Mouse (Mus musculus) midbrain, embryonic 15.5 days (tissue): ENCODE results near the gene Ankrd13d. TPM values are rescaled to one million over a fixed set of nuclear protein-coding genes. Genes with fewer than 3 reads are reported as not detected.

Experiments used
- ATAC-seq: fragments of 200-750 bp; cut with Nextera tagmentation; replicated peaks from 2 replicates; pipeline ENCODE4 v1.8.0; 2017; ENCODE audit warnings: moderate TSS enrichment
- H3K27ac ChIP-seq: fragments of 300-500 bp; sonication (generic); 2 replicates; pipeline ENCODE4 v1.5.1; 2015; ENCODE audit warnings: mild to moderate bottlenecking, inconsistent platforms
- H3K27me3 ChIP-seq: fragments of 300-500 bp; sonication (generic); replicated peaks from 2 replicates; pipeline ENCODE4 v1.6.1; 2015; ENCODE audit warnings: inconsistent platforms
- H3K36me3 ChIP-seq: fragments of 300-500 bp; sonication (generic); replicated peaks from 2 replicates; pipeline ENCODE4 v1.6.1; 2015; ENCODE audit warnings: inconsistent platforms
- H3K4me1 ChIP-seq: fragments of 300-500 bp; sonication (generic); 2 replicates; pipeline ENCODE4 v1.6.1; 2015; ENCODE audit warnings: inconsistent platforms
- H3K4me2 ChIP-seq: fragments of 300-500 bp; sonication (generic); 2 replicates; pipeline ENCODE4 v1.6.1; 2015; ENCODE audit warnings: inconsistent platforms, mild to moderate bottlenecking, moderate library complexity
- H3K4me3 ChIP-seq: fragments of 300-500 bp; sonication (generic); 2 replicates; pipeline ENCODE4 v1.5.1; 2015; ENCODE audit warnings: mild to moderate bottlenecking, inconsistent platforms
- H3K9ac ChIP-seq: fragments of 300-500 bp; sonication (generic); 2 replicates; pipeline ENCODE4 v1.6.1; 2015; ENCODE audit warnings: mild to moderate bottlenecking, inconsistent platforms
- H3K9me3 ChIP-seq: fragments of 300-500 bp; sonication (generic); 2 replicates; pipeline ENCODE4 v1.6.1; 2016; ENCODE audit warnings: inconsistent platforms
- WGBS: fragments of 180-500 bp; shearing (Covaris S2); methylation state at CpG from one replicate; pipeline ENCODE4 v1.1.7; 2015; ENCODE audit warnings: mixed read lengths; 5-methylcytosine and 5-hydroxymethylcytosine counted together
- polyA plus RNA-seq: library from polyadenylated mRNA; unstranded; fragments of >200 nt; fragmentation: Nextera tagmentation; extraction: Ambion mirVana; gene quantifications from 2 replicates; pipeline ENCODE4 v1.2.1, GENCODE M21; 2015

The Ankrd13d gene
- polyA plus RNA-seq, 1 experiment from 2014 or later = 57.1 TPM

DNA sequence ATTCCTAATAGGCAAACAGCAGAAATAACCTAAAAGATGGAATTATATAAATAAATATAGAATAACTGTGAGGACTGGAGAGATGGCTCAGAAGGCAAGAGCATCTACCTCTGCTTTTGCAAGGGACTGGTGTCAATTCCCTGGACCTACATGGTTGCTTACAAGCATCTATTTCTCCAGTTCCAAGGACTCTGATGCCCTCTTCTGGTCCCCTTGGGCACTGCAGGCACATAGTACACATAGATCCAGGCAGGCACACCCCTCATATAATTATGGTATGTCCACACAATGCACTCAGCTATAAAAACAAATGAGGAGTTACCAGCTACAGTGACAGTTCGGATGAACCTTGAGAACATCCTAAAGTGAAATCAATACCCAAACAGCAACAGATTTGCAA is 3.5 kb downstream of the Ankrd13d start:
- Histone ChIP-seq H3K4me3 (no peak overlapping the region), H3K27me3 (no peaks in the 10 kb centered on the region), H3K27ac (no peak overlapping the region), H3K9me3 (no peaks in the 10 kb centered on the region), H3K9ac (no peak overlapping the region), H3K4me2 (no peak overlapping the region), H3K4me1 (peaks cover 22% of the 10 kb centered on the region), H3K36me3 (peaks cover 13% of the 10 kb centered on the region; the same call in 1 of the 2 replicates)
- ATAC-seq = no peak
- 95% methylated on average over 1 of the region's 1 CpGs for WGBS

DNA sequence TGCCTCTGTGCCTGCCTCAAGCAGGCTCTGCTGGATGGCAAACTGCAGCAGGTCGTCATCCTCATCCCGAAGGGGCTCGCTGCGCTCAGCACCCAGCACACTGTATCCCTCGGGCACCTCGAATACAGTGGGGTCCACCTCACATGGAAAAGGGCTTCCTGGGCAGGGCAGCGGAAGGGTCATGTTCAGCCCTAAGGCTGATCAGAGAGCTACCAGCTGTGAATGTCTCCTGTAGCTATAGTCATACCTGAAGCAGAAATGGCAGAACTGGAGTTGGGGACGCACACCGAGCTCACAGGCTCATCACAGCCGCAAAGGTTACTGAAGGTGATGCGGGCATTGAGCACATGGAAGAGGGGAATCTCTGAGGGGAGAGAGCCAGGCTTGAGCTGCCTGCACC is 12.0 kb downstream of the Ankrd13d start:
- no peak overlapping the region for H3K4me2 ChIP-seq
- no peak overlapping the region for H3K9ac ChIP-seq
- no peak overlapping the region for H3K27ac ChIP-seq
- H3K27me3 ChIP-seq = peaks cover 13% of the 10 kb centered on the region
- H3K4me3 ChIP-seq = no peak overlapping the region
- no peaks in the 10 kb centered on the region for H3K9me3 ChIP-seq
- WGBS = 92% methylated on average over 11 of the region's 11 CpGs
- H3K4me1 ChIP-seq = peaks cover 7% of the 10 kb centered on the region
- ATAC-seq = no peak
- H3K36me3 ChIP-seq = peaks cover 3% of the 10 kb centered on the region; the same call in 1 of the 2 replicates

DNA sequence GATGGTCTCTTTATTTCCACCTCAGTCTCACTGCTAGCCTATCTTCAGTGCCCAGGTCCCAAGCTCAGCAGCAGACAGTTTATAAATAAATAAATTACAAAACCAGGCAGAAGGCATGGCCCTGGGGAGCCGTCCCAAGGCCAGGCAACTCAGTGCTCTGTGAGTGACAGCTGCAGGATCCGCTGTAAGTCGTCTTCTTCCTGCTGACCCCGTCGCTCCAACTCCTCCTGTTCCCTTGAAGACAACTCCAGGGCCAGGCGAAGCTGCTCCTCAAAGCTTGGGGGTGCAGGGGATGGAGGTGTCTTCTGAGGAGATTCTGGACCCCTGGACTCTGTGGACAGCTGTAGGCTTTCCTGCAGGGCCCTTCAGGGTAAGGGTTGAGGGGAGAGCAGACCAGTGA is 12.8 kb downstream of the Ankrd13d start:
- Histone ChIP-seq H3K27me3 (peaks cover 13% of the 10 kb centered on the region), H3K4me2 (no peak overlapping the region), H3K27ac (no peak overlapping the region), H3K4me1 (peaks cover 7% of the 10 kb centered on the region), H3K4me3 (no peak overlapping the region), H3K36me3 (no peaks in the 10 kb centered on the region), H3K9ac (no peak overlapping the region), H3K9me3 (no peaks in the 10 kb centered on the region)
- no peak for ATAC-seq
- 69% methylated on average over 6 of the region's 6 CpGs for WGBS

DNA sequence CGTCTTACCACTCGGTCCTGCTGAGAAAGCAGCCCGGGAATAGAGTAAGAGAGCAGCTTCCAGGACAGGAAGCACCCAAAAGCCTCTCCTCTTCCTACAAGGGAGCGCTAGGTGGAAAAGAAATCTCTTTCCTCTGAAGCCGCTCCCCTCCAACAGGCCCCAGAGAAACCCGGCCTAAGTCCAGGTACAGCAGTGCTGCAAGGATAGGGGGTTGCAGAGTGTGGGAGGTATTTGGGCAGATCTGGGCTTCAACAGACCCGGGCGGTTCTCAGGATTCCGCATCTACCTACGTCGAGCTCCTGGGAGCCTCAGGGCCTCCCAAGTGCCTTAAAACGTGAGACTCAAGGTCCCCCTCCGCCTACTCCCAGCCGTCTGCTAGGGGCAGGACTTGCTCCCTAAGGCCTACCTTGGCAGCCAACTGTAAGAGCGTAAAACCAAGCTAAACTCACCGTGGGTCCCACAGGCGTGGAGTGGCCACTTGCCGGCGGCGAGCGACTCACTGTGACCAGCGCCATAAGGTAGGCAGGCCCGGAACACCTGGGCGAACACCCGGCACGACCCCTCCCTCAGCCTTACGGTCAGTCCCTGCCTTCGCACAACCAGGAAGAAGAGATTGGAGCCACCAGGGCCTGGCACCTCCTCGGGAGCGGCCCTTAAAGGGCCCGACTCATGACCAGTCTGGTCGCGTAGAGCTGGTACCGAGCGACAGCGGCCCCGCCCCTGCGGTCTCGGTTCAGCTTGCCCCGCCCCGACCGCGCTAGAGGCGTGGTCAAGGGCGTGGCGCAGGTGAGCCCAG is 14.2 kb downstream of the Ankrd13d start, which contains the start of gene Ssh3:
Gene Ssh3 (minus strand): TSS at position 615 of the 796 bp plus-strand sequence.
- Histone ChIP-seq H3K9me3 (no peaks in the 10 kb centered on the region), H3K4me2 (peak within 1 kb of the TSS; percentile 47), H3K4me3 (peak within 1 kb of the TSS; percentile 29), H3K36me3 (no peaks in the 10 kb centered on the region), H3K9ac (0 out of 2 replicates have a peak within 1 kb of the TSS, but pooled peaks have one; percentile 12), H3K4me1 (peaks cover 7% of the 10 kb centered on the region), H3K27me3 (peaks cover 13% of the 10 kb centered on the region), H3K27ac (no peak within 1 kb of the TSS)
- ATAC-seq = peak; percentile 68
- WGBS = 8% methylated on average over 46 of the region's 46 CpGs

DNA sequence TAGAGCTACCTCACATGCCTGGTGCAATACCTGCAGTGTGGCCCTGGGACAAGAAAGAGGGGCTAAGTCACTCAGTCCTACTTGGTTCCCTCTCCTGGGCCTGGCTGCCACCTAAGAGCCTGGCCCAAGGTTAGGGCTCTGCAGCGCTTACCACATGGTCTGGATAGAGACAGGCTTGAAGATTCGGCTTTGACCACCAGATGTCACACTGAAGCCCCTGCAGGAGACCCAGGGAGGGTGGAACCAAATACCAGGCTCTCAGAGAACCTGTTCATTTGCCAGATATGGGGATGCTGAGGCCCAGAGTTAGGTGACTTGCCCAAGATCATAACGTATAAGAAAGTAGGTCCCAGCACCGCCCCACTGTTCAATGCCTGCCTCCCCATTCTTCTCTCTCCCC is 17.0 kb downstream of the Ankrd13d start:
- Histone ChIP-seq H3K4me1 (peaks cover 7% of the 10 kb centered on the region), H3K27me3 (peaks cover 13% of the 10 kb centered on the region), H3K27ac (no peak overlapping the region), H3K9ac (no peak overlapping the region), H3K4me2 (no peak overlapping the region), H3K9me3 (no peaks in the 10 kb centered on the region), H3K4me3 (no peak overlapping the region), H3K36me3 (no peaks in the 10 kb centered on the region)
- no peak for ATAC-seq
- whole genome bisulfite sequencing = 62% methylated on average over 4 of the region's 4 CpGs

DNA sequence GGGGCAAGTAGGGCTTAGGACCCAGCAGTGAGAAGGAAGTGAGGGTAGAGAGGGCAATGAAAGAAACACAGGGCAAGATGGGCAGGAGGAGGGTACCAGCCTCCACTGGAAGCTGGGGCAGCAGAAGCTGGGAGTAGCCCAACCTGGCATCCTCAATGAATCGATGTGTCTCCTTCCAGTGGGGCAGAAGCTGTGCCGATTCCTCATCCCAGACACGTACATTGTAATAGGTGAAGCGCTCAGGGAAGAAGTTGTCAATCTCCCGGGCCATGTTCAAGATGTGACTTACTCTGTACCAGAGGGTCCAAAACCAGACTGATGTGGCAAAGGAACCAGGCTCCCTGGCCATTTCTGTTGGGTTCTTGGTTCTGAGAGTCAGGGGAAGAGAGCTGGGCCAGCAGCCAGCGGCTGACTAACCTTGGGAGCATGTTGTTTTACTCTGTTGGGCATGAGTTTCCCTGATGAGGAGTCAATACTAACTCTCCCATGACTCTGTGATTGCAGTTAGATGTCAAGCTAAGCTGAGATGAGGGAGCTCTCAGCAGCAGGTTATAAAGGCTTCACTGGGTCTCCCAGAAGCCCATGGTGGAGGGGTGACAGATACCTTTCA is 18.7 kb downstream of the Ankrd13d start:
- Histone ChIP-seq H3K4me1 (peaks cover 7% of the 10 kb centered on the region), H3K36me3 (no peaks in the 10 kb centered on the region), H3K9ac (no peak overlapping the region), H3K4me3 (no peak overlapping the region), H3K9me3 (no peaks in the 10 kb centered on the region), H3K4me2 (no peak overlapping the region), H3K27me3 (peaks cover 5% of the 10 kb centered on the region), H3K27ac (no peak overlapping the region)
- no peak for ATAC-seq
- WGBS = 91% methylated on average over 6 of the region's 6 CpGs

DNA sequence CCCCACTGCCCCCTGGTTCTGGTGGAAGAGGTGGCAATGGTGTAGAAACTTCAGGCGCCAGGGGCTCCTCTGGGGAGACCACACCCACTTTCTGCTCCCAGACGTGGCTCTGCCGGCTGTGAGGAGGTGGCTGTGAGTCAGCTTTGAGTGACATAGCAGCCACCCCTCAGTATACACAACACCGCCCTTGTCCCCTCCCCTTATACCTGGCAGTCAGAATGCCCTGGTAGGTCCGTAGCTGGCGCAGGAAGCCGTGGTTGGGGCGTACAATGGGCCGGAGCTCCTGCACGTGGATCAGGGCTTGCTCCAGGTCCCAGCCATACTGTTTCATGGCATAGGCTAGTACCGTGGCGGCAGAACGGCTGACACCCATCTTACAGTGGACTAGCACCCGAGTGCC is 19.2 kb downstream of the Ankrd13d start:
- Histone ChIP-seq H3K9ac (no peak overlapping the region), H3K27ac (no peak overlapping the region), H3K4me1 (peaks cover under 1% of the 10 kb centered on the region), H3K9me3 (no peaks in the 10 kb centered on the region), H3K27me3 (no peaks in the 10 kb centered on the region), H3K4me2 (no peak overlapping the region), H3K36me3 (no peaks in the 10 kb centered on the region), H3K4me3 (no peak overlapping the region)
- no peak for ATAC-seq
- 74% methylated on average over 14 of the region's 14 CpGs for WGBS

DNA sequence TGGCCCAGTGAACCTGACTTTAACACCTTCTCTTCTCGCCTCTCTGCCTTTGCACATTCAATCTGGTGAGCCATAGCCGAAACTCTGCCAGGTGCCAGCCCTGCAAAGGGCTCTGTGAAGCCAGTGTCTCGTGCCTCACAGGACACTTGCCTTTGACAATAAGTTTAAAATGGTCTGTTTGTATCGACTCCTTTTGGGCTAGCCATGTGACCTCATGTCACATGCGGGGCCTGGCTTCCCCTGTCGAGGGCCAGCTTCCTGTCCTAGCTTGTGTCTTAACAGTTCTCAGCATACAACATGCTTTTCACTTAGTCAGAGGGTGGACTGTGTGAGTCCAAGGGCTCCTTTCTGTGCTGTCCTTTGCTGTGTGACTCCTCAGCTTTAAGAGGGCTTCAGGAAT is 20.2 kb downstream of the Ankrd13d start:
- H3K9ac ChIP-seq = no peak overlapping the region
- H3K9me3 ChIP-seq = no peaks in the 10 kb centered on the region
- H3K27ac ChIP-seq = no peak overlapping the region
- no peaks in the 10 kb centered on the region for H3K27me3 ChIP-seq
- no peak overlapping the region for H3K4me2 ChIP-seq
- H3K36me3 ChIP-seq = no peaks in the 10 kb centered on the region
- H3K4me1 ChIP-seq = peaks cover 5% of the 10 kb centered on the region
- WGBS = 79% methylated on average over 6 of the region's 6 CpGs
- no peak for ATAC-seq
- H3K4me3 ChIP-seq = no peak overlapping the region

DNA sequence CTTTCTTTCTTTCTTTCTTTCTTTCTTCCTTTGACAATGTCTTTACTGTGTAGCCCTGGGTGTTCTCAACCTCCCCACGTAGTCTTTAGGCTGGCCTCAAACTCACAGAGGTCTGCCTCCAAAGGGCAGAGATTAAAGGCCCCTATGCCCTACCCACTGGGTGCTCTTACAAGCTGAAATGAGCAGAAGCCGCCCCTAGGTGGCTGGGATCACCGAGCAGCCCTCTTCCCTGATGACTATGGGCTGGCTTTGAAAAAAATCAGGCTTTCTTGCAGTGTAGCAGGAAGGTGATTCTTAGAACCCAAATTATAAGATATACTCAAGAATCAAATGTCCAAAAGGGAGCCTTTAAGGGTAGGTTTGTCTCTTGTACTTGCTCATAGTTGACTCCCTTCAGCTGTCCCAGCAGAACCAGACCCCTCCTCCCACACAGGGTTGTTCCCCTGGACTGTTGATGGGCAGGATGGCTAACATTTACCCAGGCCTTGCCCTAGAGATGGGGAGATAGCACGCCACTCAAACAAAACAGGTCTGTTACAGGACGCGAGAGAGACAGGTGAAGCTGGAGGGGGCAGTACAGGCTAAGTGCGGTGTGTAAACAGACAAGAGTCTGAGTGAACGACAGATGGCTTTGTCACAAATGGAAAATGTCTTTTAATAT is 21.8 kb downstream of the Ankrd13d start:
- 60% methylated on average over 8 of the region's 8 CpGs for WGBS
- peaks cover 15% of the 10 kb centered on the region for H3K4me1 ChIP-seq
- no peaks in the 10 kb centered on the region for H3K9me3 ChIP-seq
- no peaks in the 10 kb centered on the region for H3K36me3 ChIP-seq
- ATAC-seq = no peak
- no peak overlapping the region for H3K27ac ChIP-seq
- no peak overlapping the region for H3K4me3 ChIP-seq
- no peaks in the 10 kb centered on the region for H3K27me3 ChIP-seq
- no peak overlapping the region for H3K4me2 ChIP-seq
- no peak overlapping the region for H3K9ac ChIP-seq

DNA sequence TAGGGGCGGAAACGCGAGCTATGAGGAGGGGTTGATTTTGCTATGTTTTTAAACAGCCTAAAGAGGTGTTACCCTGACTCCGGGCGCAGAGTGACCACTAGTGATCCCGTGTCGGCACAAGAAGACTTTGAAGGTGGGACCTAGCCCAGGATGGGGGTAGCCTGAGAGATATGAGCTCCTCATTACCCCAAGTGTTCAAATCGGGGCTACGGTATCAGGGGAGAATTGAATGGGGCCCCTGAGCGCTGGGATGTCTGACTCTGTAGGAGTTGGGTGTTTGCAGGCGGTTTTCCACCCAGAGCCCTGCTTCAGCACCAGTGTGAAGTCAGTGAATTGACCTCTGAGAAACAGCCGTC is 25.1 kb downstream of the Ankrd13d start:
- H3K4me2 ChIP-seq = peak overlapping the region; percentile 68
- no peaks in the 10 kb centered on the region for H3K36me3 ChIP-seq
- peak; percentile 32; the same call in 1 of the 2 replicates for ATAC-seq
- H3K4me3 ChIP-seq = peak overlapping the region; percentile 51
- H3K27me3 ChIP-seq = no peaks in the 10 kb centered on the region
- H3K4me1 ChIP-seq = peaks cover 15% of the 10 kb centered on the region
- no peak overlapping the region for H3K27ac ChIP-seq
- 17% methylated on average over 12 of the region's 12 CpGs for WGBS
- no peaks in the 10 kb centered on the region for H3K9me3 ChIP-seq
- peak overlapping the region; percentile 41 for H3K9ac ChIP-seq

DNA sequence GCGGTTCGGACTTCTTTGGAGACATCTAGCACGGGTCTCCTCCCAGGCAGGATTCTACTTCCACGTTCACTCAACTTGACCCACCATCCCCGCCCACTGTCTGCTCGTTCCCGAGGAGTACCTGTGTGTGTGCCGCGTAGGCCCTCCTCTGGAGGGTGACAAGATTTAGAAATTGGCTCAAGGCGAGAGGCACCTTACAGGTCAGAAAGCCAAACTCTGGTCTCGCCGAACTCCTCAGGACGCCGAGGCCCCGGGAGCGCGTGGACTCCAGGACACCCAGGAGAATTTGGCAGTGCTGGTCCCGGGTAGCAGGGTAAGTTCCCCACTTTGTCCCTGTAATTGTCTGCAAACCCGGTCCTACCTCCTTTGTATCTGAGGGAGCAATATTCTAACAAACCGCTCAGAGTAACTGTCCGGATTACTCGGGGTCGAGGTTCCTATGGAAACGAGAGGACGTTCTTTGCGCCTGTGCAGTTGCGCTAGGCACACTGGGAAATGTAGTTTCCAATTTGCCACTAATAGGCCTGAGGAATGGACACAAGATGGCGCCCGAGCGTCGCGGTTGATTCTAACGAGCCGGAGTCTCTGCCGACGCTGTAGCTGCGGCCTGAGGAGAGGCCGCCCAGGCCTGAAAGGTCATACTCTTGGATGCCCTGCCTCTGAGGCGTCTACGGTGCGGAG is 25.6 kb downstream of the Ankrd13d start:
- Histone ChIP-seq H3K4me3 (peak overlapping the region; percentile 51), H3K4me2 (peak overlapping the region; percentile 68), H3K4me1 (peaks cover 15% of the 10 kb centered on the region), H3K9ac (peak overlapping the region; percentile 55), H3K27ac (peak overlapping the region; percentile 40; the same call in 1 of the 2 replicates), H3K27me3 (no peaks in the 10 kb centered on the region), H3K9me3 (no peaks in the 10 kb centered on the region), H3K36me3 (no peaks in the 10 kb centered on the region)
- under 1% methylated on average over 41 of the region's 41 CpGs for WGBS
- ATAC-seq = peak; percentile 96

DNA sequence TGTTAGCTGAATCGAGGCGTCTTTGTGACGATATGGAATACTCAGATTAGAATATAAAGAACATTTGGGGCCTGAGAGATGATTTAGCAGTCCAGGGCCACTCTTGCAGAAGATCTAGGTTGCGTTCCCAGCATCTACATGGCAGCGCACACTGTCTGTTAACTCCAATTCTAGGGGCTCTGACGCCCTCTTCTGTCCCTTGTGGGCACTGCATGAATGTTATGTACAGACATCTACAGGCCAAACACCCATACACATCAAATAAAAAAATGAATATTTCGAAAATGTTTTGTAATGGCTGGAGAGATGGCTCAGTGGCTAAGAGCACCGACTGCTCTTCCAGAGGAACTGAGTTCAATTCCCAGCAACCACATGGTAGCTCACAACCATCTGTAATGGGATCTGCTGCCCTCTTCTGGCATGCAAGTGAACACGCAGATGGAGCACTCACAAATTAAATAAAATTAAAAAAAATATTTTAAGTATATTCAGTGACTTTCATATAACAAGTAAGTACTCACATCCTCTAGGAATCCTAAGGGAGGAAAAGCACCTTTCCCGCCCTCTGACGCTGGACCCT is 27.3 kb downstream of the Ankrd13d start:
- Histone ChIP-seq H3K27me3 (no peaks in the 10 kb centered on the region), H3K9ac (no peak overlapping the region), H3K36me3 (no peaks in the 10 kb centered on the region), H3K27ac (no peak overlapping the region), H3K4me1 (peaks cover 15% of the 10 kb centered on the region), H3K4me2 (no peak overlapping the region), H3K9me3 (no peaks in the 10 kb centered on the region), H3K4me3 (no peak overlapping the region)
- WGBS = 73% methylated on average over 11 of the region's 11 CpGs
- no peak for ATAC-seq
